Mouse (Mus musculus): ENCODE measurements around the gene Kdm5a. TPM values are rescaled to one million over a fixed set of nuclear protein-coding genes. Genes with fewer than 3 reads are reported as not detected.

Kdm5a gene
- polyA plus RNA-seq, 1 experiment from 2014 or later = 60.0 TPM

- peak overlapping the region; percentile 76 for H3K4me2 ChIP-seq
- ATAC-seq (ENCODE audit: insufficient number of reproducible peaks, insufficient read depth, low FRiP score, low TSS enrichment, low read depth) = no peak
Observed at GRCm38 (mm10) chr6:120464406-120464939, 100.5 kb downstream of the Kdm5a start.

GRCm38 (mm10) chr6:120465393-120465792 lies 101.5 kb downstream of the Kdm5a start:
- no peak for ATAC-seq (ENCODE audit: insufficient number of reproducible peaks, insufficient read depth, low FRiP score, low TSS enrichment, low read depth)
- 38% methylated on average over 4 of the region's 4 CpGs for whole genome bisulfite sequencing

More at GRCm38 (mm10) chr6:120464406-120464939, 100.5 kb downstream of the Kdm5a start:
- peaks cover 50% of the 10 kb centered on the region for H3K27me3 ChIP-seq
- H3K4me1 ChIP-seq = peaks cover 25% of the 10 kb centered on the region
- WGBS = 49% methylated on average over 9 of the region's 9 CpGs
- no peaks in the 10 kb centered on the region for H3K9me3 ChIP-seq
- no peak overlapping the region for H3K27ac ChIP-seq
- H3K36me3 ChIP-seq = no peaks in the 10 kb centered on the region
- H3K4me3 ChIP-seq = peak overlapping the region; percentile 67
- H3K9ac ChIP-seq = no peak overlapping the region

GRCm38 (mm10) chr6:120466609-120467329 lies 102.8 kb downstream of the Kdm5a start:
- H3K27ac ChIP-seq = no peak overlapping the region
- no peaks in the 10 kb centered on the region for H3K36me3 ChIP-seq
- no peak overlapping the region for H3K9ac ChIP-seq
- H3K4me2 ChIP-seq = no peak overlapping the region
- no peaks in the 10 kb centered on the region for H3K9me3 ChIP-seq
- peaks cover 38% of the 10 kb centered on the region for H3K27me3 ChIP-seq
- ATAC-seq (ENCODE audit: insufficient number of reproducible peaks, insufficient read depth, low FRiP score, low TSS enrichment, low read depth) = no peak
- peaks cover 29% of the 10 kb centered on the region for H3K4me1 ChIP-seq
- WGBS = 63% methylated on average over 10 of the region's 10 CpGs
- no peak overlapping the region for H3K4me3 ChIP-seq

More at GRCm38 (mm10) chr6:120465393-120465792, 101.5 kb downstream of the Kdm5a start:
- H3K4me3 ChIP-seq = no peak overlapping the region
- H3K36me3 ChIP-seq = no peaks in the 10 kb centered on the region
- H3K9me3 ChIP-seq = no peaks in the 10 kb centered on the region
- no peak overlapping the region for H3K9ac ChIP-seq
- peaks cover 50% of the 10 kb centered on the region for H3K27me3 ChIP-seq
- no peak overlapping the region for H3K4me2 ChIP-seq
- H3K4me1 ChIP-seq = peaks cover 27% of the 10 kb centered on the region
- H3K27ac ChIP-seq = no peak overlapping the region

GRCm38 (mm10) chr6:120468259-120468658 lies 104.3 kb downstream of the Kdm5a start:
- no peak overlapping the region for H3K4me2 ChIP-seq
- 89% methylated on average over 4 of the region's 4 CpGs for WGBS

GRCm38 (mm10) chr6:120469268-120469667 lies 105.3 kb downstream of the Kdm5a start:
- H3K27ac ChIP-seq = no peak overlapping the region
- no peak for ATAC-seq (ENCODE audit: insufficient number of reproducible peaks, insufficient read depth, low FRiP score, low TSS enrichment, low read depth)
- peaks cover 33% of the 10 kb centered on the region for H3K4me1 ChIP-seq
- H3K4me2 ChIP-seq = no peak overlapping the region
- no peaks in the 10 kb centered on the region for H3K9me3 ChIP-seq
- H3K4me3 ChIP-seq = no peak overlapping the region
- H3K27me3 ChIP-seq = peaks cover 13% of the 10 kb centered on the region
- H3K9ac ChIP-seq = no peak overlapping the region
- 69% methylated on average over 3 of the region's 3 CpGs for WGBS
- no peaks in the 10 kb centered on the region for H3K36me3 ChIP-seq

More at GRCm38 (mm10) chr6:120468259-120468658, 104.3 kb downstream of the Kdm5a start:
- no peak overlapping the region for H3K27ac ChIP-seq
- H3K36me3 ChIP-seq = no peaks in the 10 kb centered on the region
- H3K9ac ChIP-seq = no peak overlapping the region
- no peaks in the 10 kb centered on the region for H3K9me3 ChIP-seq
- peaks cover 37% of the 10 kb centered on the region for H3K4me1 ChIP-seq
- peaks cover 23% of the 10 kb centered on the region for H3K27me3 ChIP-seq
- H3K4me3 ChIP-seq = no peak overlapping the region
- ATAC-seq (ENCODE audit: insufficient number of reproducible peaks, insufficient read depth, low FRiP score, low TSS enrichment, low read depth) = no peak

- Histone ChIP-seq H3K27me3 (peaks cover 8% of the 10 kb centered on the region), H3K9ac (no peak overlapping the region), H3K4me1 (peaks cover 28% of the 10 kb centered on the region), H3K9me3 (no peaks in the 10 kb centered on the region), H3K36me3 (no peaks in the 10 kb centered on the region), H3K27ac (no peak overlapping the region), H3K4me2 (no peak overlapping the region), H3K4me3 (no peak overlapping the region)
- no peak for ATAC-seq (ENCODE audit: insufficient number of reproducible peaks, insufficient read depth, low FRiP score, low TSS enrichment, low read depth)
Observed at GRCm38 (mm10) chr6:120469770-120470169, 105.8 kb downstream of the Kdm5a start.

- Histone ChIP-seq H3K9ac (no peak overlapping the region), H3K4me3 (no peak overlapping the region), H3K9me3 (no peaks in the 10 kb centered on the region), H3K27me3 (no peaks in the 10 kb centered on the region), H3K4me1 (peaks cover 30% of the 10 kb centered on the region), H3K36me3 (no peaks in the 10 kb centered on the region), H3K4me2 (no peak overlapping the region), H3K27ac (no peak overlapping the region)
- WGBS = 82% methylated on average over 1 of the region's 1 CpGs
- ATAC-seq (ENCODE audit: insufficient number of reproducible peaks, insufficient read depth, low FRiP score, low TSS enrichment, low read depth) = no peak
Observed at GRCm38 (mm10) chr6:120470666-120471065, 106.7 kb downstream of the Kdm5a start.

DNA sequence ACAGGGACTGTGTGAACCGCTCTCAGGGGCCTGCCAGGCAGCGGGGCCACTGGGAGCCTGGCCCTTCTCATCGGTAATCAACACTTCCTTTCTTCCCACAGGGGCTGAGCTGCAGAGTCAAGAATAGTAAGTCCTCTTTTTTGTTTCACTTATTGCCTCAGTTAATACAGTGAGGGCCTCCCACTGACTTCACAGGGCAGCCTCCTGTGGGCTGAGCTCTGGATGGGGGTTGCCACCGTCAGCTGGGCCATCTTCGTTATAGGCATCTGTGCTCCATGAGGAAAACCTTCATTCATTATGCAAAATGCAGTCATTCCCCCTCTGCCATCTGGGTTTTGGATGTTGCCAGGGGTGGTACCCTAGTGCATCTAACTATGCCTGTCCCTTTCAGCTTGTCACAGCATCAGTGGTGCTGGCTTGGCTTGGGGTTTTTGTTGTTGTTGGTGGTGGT lies 108.1 kb downstream of the Kdm5a start:
- Histone ChIP-seq H3K27ac (no peak overlapping the region), H3K9me3 (no peaks in the 10 kb centered on the region), H3K27me3 (no peaks in the 10 kb centered on the region), H3K9ac (no peak overlapping the region), H3K4me3 (no peak overlapping the region), H3K36me3 (no peaks in the 10 kb centered on the region), H3K4me2 (no peak overlapping the region), H3K4me1 (peaks cover 30% of the 10 kb centered on the region)
- ATAC-seq (ENCODE audit: insufficient number of reproducible peaks, insufficient read depth, low FRiP score, low TSS enrichment, low read depth) = peak; percentile 63; the same call in 1 of the 2 replicates
- 7% methylated on average over 5 of the region's 5 CpGs for WGBS

- Histone ChIP-seq H3K9ac (no peak overlapping the region), H3K36me3 (no peaks in the 10 kb centered on the region), H3K9me3 (no peaks in the 10 kb centered on the region), H3K4me2 (no peak overlapping the region), H3K4me3 (no peak overlapping the region), H3K27me3 (no peaks in the 10 kb centered on the region), H3K27ac (no peak overlapping the region), H3K4me1 (peaks cover 28% of the 10 kb centered on the region)
- no peak for ATAC-seq (ENCODE audit: insufficient number of reproducible peaks, insufficient read depth, low FRiP score, low TSS enrichment, low read depth)
- WGBS = 24% methylated on average over 8 of the region's 8 CpGs
Observed at GRCm38 (mm10) chr6:120472455-120473140, 108.7 kb downstream of the Kdm5a start.

- no peak for ATAC-seq (ENCODE audit: insufficient number of reproducible peaks, insufficient read depth, low FRiP score, low TSS enrichment, low read depth)
- Histone ChIP-seq H3K4me3 (no peak overlapping the region), H3K27me3 (no peaks in the 10 kb centered on the region), H3K9me3 (no peaks in the 10 kb centered on the region), H3K4me1 (peaks cover 28% of the 10 kb centered on the region), H3K36me3 (peaks cover 6% of the 10 kb centered on the region; the same call in 1 of the 2 replicates), H3K27ac (no peak overlapping the region), H3K9ac (0 out of 2 replicates have a peak overlapping the region, but pooled peaks have one; percentile 6), H3K4me2 (no peak overlapping the region)
- WGBS = 33% methylated on average over 5 of the region's 5 CpGs
Observed at GRCm38 (mm10) chr6:120473427-120473826, 109.5 kb downstream of the Kdm5a start.

- H3K9me3 ChIP-seq = no peaks in the 10 kb centered on the region
- no peak overlapping the region for H3K4me3 ChIP-seq
- no peak overlapping the region for H3K9ac ChIP-seq
- WGBS = 78% methylated on average over 8 of the region's 8 CpGs
- H3K27me3 ChIP-seq = no peaks in the 10 kb centered on the region
- H3K4me2 ChIP-seq = no peak overlapping the region
- no peak for ATAC-seq (ENCODE audit: insufficient number of reproducible peaks, insufficient read depth, low FRiP score, low TSS enrichment, low read depth)
- no peak overlapping the region for H3K27ac ChIP-seq
- H3K4me1 ChIP-seq = peaks cover 26% of the 10 kb centered on the region
- peaks cover 15% of the 10 kb centered on the region for H3K36me3 ChIP-seq
Observed at GRCm38 (mm10) chr6:120475288-120475687, 111.4 kb downstream of the Kdm5a start.
